Mouse (Mus musculus) midbrain, embryonic 16.5 days (tissue): Measurements from ENCODE around the gene Tmem184a. TPM values are rescaled to one million over a fixed set of nuclear protein-coding genes. Genes with fewer than 3 reads are reported as not detected.

Experiments used
- ATAC-seq: fragments of 200-750 bp; cut with Nextera tagmentation; 2 replicates; pipeline ENCODE4 v1.8.0; 2017; ENCODE audit warnings: moderate TSS enrichment
- H3K27ac ChIP-seq: fragments of 300-500 bp; sonication (generic); 2 replicates; pipeline ENCODE4 v1.5.1; 2014; ENCODE audit warnings: mild to moderate bottlenecking, low read length, mixed read lengths
- H3K27me3 ChIP-seq: fragments of 300-500 bp; sonication (generic); 2 replicates; pipeline ENCODE4 v1.6.1; 2014; ENCODE audit warnings: low read depth, low read length, mixed read lengths; ENCODE audit not compliant: control insufficient read depth, insufficient read depth
- H3K36me3 ChIP-seq: fragments of 300-500 bp; sonication (generic); 2 replicates; pipeline ENCODE4 v1.6.1; 2014; ENCODE audit warnings: mild to moderate bottlenecking, low read length, moderate library complexity, mixed read lengths; ENCODE audit not compliant: control insufficient read depth, insufficient read depth
- H3K4me1 ChIP-seq: fragments of 300-500 bp; sonication (generic); 2 replicates; pipeline ENCODE4 v1.6.1; 2014; ENCODE audit warnings: mild to moderate bottlenecking, low read length, mixed read lengths; ENCODE audit not compliant: control insufficient read depth, insufficient read depth
- H3K4me2 ChIP-seq: fragments of 300-500 bp; sonication (generic); 2 replicates; pipeline ENCODE4 v1.6.1; 2014; ENCODE audit warnings: mild to moderate bottlenecking, low read length, mixed read lengths
- H3K4me3 ChIP-seq: fragments of 300-500 bp; sonication (generic); 2 replicates; pipeline ENCODE4 v1.5.1; 2014; ENCODE audit warnings: low read depth, mild to moderate bottlenecking, low read length, moderate library complexity, mixed read lengths
- H3K9ac ChIP-seq: fragments of 300-500 bp; sonication (generic); 2 replicates; pipeline ENCODE4 v1.6.1; 2014; ENCODE audit warnings: low read depth, low read length, mixed read lengths
- H3K9me3 ChIP-seq: fragments of 300-500 bp; sonication (generic); replicated peaks from 2 replicates; pipeline ENCODE4 v1.6.1; 2014; ENCODE audit warnings: mild to moderate bottlenecking, low read length, mixed read lengths; ENCODE audit not compliant: control insufficient read depth, poor library complexity, severe bottlenecking
- WGBS: fragments of 180-500 bp; shearing (Covaris S2); extraction: QIAGEN DNeasy Blood & Tissue Kit; methylation state at CpG from one replicate; pipeline ENCODE4 v1.1.7; 2014; 5-methylcytosine and 5-hydroxymethylcytosine counted together
- polyA plus RNA-seq: library from polyadenylated mRNA; unstranded; fragments of >200 nt; fragmentation: Nextera tagmentation; extraction: Ambion mirVana; gene quantifications from 2 replicates; pipeline ENCODE4 v1.2.1, GENCODE M21; 2015

Gene Tmem184a
- polyA plus RNA-seq, 1 experiment from 2014 or later, result 0.09 TPM

DNA sequence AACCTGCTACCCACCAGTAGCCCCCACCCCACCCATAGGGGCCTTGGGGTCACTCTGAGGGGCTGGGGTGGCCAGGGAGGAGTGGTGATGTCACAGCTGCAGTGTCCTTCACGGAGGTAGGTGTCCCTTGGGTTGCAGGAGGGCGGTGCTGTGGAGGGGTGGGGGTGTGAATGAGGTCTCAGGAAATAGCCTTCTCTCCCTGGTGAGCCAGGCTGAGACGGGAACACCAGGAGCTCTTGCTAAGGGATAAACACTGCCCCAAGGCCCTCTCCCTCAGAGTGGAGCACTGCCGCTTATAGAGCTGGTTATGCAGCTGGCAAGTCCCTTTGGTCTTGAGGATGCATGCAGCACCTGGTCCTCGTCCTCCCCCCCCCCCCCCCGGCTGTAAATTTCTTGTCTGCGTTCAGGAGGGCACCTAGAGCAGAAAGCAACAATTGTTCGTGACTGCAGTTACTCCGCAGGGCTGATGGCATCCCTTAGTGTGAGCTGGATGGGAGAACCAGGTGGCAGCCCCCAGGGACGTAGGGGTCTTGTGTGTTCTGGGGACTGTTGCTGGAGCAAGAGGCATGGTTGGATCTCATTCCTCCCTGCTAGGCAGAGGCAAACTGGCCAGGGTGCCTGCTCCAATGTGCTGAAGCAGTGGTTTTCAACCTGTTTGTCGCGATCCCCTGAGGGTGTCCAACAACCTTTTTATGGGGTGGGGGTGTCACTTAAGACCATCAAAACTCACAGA lies 21.4 kb downstream of the Tmem184a start:
- Histone ChIP-seq H3K4me3 (peak overlapping the region; percentile 44), H3K27ac (peak overlapping the region; percentile 95), H3K4me1 (peaks cover 31% of the 10 kb centered on the region), H3K4me2 (peak overlapping the region; percentile 84), H3K9me3 (no peaks in the 10 kb centered on the region), H3K36me3 (peaks cover 8% of the 10 kb centered on the region; the same call in 1 of the 2 replicates), H3K27me3 (no peaks in the 10 kb centered on the region), H3K9ac (peak overlapping the region; percentile 79)
- ATAC-seq, result peak; percentile 59
- WGBS, result 27% methylated on average over 11 of the region's 12 CpGs

DNA sequence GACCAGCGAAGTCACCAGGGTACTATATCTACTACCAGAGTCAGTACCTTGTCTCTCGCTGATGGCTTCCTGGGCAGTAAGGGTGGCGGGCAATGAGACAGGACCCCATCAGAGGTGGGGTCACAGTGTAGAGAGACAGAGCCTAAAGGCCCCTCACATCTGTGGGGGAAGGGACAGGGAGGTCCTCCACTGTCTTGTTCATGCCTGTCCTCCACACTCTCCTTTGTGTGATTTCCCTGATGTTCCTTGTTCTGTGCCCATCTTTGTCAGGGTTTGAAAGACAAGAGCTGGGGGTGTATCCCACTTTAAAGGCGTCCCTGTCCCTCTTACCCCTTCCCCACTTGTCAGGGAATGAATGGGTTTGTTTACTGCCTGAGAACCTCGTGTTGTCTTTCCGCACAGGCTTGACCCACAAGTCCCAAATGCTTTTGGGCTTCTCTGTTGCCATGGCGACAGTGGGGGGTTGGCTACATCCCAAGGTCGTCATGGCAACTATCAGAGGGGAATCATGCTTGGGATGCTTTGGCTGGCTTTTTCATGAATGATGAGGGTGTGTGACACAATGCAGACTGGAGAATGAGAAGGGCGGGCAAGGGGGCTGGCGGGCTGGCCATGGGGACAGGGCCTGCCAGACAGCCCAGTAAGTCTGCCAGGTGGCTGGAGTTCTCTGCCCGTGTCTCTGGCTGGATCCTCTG lies 22.1 kb downstream of the Tmem184a start:
- Histone ChIP-seq H3K36me3 (peaks cover 8% of the 10 kb centered on the region; the same call in 1 of the 2 replicates), H3K4me2 (peak overlapping the region; percentile 84), H3K9me3 (no peaks in the 10 kb centered on the region), H3K27me3 (no peaks in the 10 kb centered on the region), H3K9ac (peak overlapping the region; percentile 79), H3K4me1 (peaks cover 36% of the 10 kb centered on the region), H3K4me3 (peak overlapping the region; percentile 44), H3K27ac (peak overlapping the region; percentile 95)
- peak; percentile 88 for ATAC-seq
- 11% methylated on average over 11 of the region's 11 CpGs for WGBS

DNA sequence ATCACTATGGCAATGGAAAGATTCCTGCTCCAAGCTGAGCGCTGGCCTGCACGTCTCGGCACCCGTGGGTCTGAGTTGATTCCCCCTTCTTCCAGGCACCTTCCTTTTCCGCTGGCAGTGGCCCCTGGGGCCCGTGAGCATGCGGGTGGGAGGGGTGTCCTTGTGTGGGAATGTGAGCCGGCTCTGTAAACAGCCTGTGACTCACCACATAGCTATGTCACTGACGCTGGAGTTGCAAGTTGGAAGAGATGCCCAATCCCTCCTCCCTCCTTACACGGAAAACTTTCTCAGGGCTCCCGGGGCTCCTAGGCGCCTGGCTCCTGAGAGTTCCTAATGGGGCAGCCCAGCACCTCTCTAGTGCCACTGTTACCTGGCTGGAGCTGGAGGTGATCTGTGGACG lies 22.8 kb downstream of the Tmem184a start:
- WGBS, result 21% methylated on average over 13 of the region's 13 CpGs
- Histone ChIP-seq H3K27me3 (no peaks in the 10 kb centered on the region), H3K9me3 (no peaks in the 10 kb centered on the region), H3K4me1 (peaks cover 42% of the 10 kb centered on the region), H3K36me3 (peaks cover 8% of the 10 kb centered on the region; the same call in 1 of the 2 replicates), H3K9ac (peak overlapping the region; percentile 79; the same call in 1 of the 2 replicates), H3K4me2 (peak overlapping the region; percentile 84), H3K4me3 (no peak overlapping the region), H3K27ac (peak overlapping the region; percentile 95)
- ATAC-seq, result peak; percentile 20; the same call in 1 of the 2 replicates

DNA sequence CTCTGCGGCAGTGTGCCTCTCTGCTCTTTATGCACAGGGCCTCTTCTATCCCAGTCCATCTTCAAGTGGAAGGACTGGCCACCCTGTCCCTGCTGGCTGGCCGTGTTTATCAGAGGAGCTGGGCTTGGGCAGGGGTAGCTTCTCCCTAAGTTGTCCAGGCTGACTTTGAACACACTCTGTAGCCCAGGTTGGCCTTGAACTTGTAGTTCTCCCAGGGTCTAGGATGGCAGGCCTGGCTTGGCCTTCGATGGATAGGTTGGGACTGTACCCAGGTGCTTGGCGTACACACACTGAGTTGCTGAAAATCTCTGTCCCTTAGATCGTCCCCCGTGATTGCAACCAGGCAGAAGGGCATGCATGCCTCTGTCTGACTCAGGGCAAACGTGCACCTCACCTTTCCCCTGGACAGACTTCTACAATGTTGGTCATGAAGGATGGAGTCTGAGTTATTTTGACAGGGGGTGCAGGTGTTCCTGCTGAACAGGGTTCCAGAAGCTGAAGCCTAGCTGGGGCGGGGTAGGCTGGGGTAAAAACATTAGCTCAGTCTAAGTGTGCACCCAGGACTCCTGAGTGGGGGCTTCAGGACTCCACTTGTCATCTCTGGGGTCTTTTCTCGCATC lies 23.6 kb downstream of the Tmem184a start:
- WGBS, result 78% methylated on average over 9 of the region's 9 CpGs
- Histone ChIP-seq H3K4me3 (no peak overlapping the region), H3K36me3 (peaks cover 7% of the 10 kb centered on the region; the same call in 1 of the 2 replicates), H3K9ac (no peak overlapping the region; the same call in 1 of the 2 replicates), H3K27ac (no peak overlapping the region), H3K9me3 (no peaks in the 10 kb centered on the region), H3K4me2 (no peak overlapping the region), H3K27me3 (no peaks in the 10 kb centered on the region), H3K4me1 (peaks cover 43% of the 10 kb centered on the region)
- no peak for ATAC-seq

DNA sequence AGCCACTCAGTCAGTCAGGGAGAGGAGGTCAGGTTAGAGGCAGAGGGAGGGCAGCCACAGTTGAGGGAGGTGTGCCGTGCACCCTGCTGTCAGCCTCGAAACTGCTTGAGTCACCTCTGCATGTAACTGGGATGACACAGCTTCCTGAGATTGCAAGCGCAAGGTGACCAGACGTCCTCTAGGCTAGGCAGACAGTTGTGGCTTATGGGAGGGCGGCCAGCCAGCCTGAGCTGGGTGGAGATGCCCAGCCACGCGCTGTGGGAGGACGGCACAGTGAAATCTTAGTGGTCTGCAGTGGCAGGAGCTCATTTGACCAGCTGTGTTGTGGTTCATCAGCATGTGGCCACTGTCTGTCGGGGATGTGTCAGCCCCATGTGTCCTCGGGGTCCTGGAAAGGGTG lies 24.8 kb downstream of the Tmem184a start:
- no peaks in the 10 kb centered on the region for H3K27me3 ChIP-seq
- no peaks in the 10 kb centered on the region for H3K9me3 ChIP-seq
- H3K9ac ChIP-seq, result no peak overlapping the region
- no peak overlapping the region for H3K27ac ChIP-seq
- H3K4me2 ChIP-seq, result no peak overlapping the region
- H3K36me3 ChIP-seq, result peaks cover under 1% of the 10 kb centered on the region; the same call in 1 of the 2 replicates
- 78% methylated on average over 10 of the region's 10 CpGs for WGBS
- no peak overlapping the region for H3K4me3 ChIP-seq
- no peak for ATAC-seq
- peaks cover 43% of the 10 kb centered on the region for H3K4me1 ChIP-seq

DNA sequence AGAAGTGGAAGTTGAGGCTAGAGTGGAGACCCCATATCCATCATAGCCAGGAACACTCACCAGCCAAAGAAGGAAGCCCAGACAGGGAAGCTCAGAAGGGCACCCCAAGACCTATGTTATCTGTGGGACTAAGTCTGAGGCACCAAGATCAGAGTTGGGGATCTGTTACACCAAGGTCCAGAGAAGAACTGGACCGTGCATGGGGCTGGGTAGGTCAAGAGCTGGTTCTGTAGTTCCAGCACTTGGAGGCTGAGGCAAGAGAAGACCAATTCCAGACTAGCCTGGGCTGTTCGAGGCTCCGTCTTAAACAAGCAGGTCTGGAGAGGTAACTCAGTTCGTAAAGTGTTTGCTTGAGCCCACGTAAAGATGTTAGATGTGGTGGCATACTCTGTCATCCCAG lies 25.6 kb downstream of the Tmem184a start:
- no peak overlapping the region for H3K4me3 ChIP-seq
- H3K27me3 ChIP-seq, result no peaks in the 10 kb centered on the region
- no peak overlapping the region for H3K4me2 ChIP-seq
- H3K4me1 ChIP-seq, result peaks cover 38% of the 10 kb centered on the region
- H3K36me3 ChIP-seq, result no peaks in the 10 kb centered on the region
- 88% methylated on average over 5 of the region's 5 CpGs for WGBS
- H3K9ac ChIP-seq, result no peak overlapping the region
- H3K9me3 ChIP-seq, result no peaks in the 10 kb centered on the region
- ATAC-seq, result no peak
- no peak overlapping the region for H3K27ac ChIP-seq

DNA sequence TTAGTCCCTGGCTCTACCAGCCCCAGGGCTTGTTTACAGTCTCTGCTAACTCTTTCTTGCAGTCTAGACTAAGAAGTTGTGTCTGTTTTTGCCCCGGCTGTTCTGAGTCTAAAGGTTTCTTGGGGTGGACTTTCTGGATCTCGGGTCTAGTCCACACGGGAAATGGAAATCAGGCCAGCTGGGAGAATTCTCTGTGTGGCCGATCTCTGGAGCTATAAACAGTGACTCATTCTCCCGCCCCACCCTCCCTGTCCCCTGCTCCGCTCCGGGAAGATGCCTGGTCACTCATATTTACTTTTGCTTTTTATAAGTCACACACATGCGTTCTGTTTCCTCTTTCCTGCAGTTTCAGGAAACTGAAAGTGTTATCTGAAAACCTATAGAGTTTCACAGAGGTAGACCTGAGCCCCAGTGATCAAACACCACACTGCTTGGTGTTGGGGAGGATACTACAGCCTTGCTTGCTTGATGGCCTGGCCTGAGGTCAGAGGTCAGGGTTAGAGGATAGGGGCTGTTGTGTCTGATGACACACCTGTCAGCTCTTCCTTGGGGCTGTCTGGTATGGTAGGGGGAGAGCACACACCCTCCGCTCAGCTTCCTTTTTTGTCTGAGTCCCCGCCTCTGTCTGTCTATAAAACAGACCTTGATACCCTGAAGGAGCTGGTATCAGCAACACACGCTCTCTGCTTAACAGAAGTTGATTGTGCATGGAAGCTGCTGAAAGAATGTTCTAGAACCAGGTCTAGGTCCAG lies 26.2 kb downstream of the Tmem184a start:
- H3K4me1 ChIP-seq, result peaks cover 32% of the 10 kb centered on the region
- H3K9me3 ChIP-seq, result no peaks in the 10 kb centered on the region
- no peaks in the 10 kb centered on the region for H3K36me3 ChIP-seq
- H3K27ac ChIP-seq, result no peak overlapping the region
- 83% methylated on average over 11 of the region's 11 CpGs for WGBS
- H3K27me3 ChIP-seq, result no peaks in the 10 kb centered on the region
- no peak overlapping the region for H3K4me2 ChIP-seq
- no peak overlapping the region for H3K4me3 ChIP-seq
- no peak overlapping the region for H3K9ac ChIP-seq
- ATAC-seq, result no peak

DNA sequence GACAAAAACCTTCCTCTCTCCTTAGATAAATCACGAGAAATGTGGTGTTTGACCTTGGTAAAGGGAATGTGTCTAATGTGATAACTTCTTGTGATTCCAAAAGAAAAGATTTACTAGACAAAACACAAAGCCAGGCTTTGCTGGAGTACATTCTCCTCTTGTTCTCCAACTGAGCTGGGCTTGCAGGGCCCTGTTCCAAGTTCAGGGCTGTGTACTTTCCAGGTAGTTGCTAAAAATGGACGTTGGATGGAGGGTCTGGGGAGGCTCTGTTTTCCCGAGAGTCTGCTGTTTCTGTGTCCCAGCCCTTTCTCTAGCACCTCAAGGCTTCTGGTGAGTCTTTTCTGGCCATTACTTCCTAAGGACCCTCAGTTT lies 26.8 kb downstream of the Tmem184a start:
- ATAC-seq, result no peak
- H3K4me2 ChIP-seq, result no peak overlapping the region
- H3K27ac ChIP-seq, result no peak overlapping the region
- H3K9me3 ChIP-seq, result no peaks in the 10 kb centered on the region
- 64% methylated on average over 3 of the region's 3 CpGs for WGBS
- peaks cover 26% of the 10 kb centered on the region for H3K4me1 ChIP-seq
- no peaks in the 10 kb centered on the region for H3K27me3 ChIP-seq
- no peak overlapping the region for H3K9ac ChIP-seq
- H3K4me3 ChIP-seq, result no peak overlapping the region
- H3K36me3 ChIP-seq, result no peaks in the 10 kb centered on the region
